Mouse (Mus musculus): ENCODE measurements around the gene Ubtd2.
A peak's percentile ranks its signal among the peaks of the same experiment; 100 is the strongest.
"Not testable (repeated sequence)": the region's sequence is repeated elsewhere in the genome, so short reads cannot be mapped to it uniquely, and the experiment has no call there.

Gene Ubtd2

GRCm38 (mm10) chr11:32471925-32472324, 16.8 kb downstream of the Ubtd2 start:
- no peak for DNase-seq

GRCm38 (mm10) chr11:32474725-32475124, 19.6 kb downstream of the Ubtd2 start:
- DNase-seq: no peak

- DNase-seq: no peak
Measured at GRCm38 (mm10) chr11:32475487-32476236, 20.5 kb downstream of the Ubtd2 start.

GRCm38 (mm10) chr11:32481525-32481924, 26.4 kb downstream of the Ubtd2 start:
- DNase-seq: no peak

GRCm38 (mm10) chr11:32485290-32485689, 30.1 kb downstream of the Ubtd2 start:
- no peak for DNase-seq

- DNase-seq: no peak
Measured at GRCm38 (mm10) chr11:32486621-32487020, 31.5 kb downstream of the Ubtd2 start.

- peak in 1 of 2 experiments; percentile 12 for DNase-seq
Measured at GRCm38 (mm10) chr11:32487501-32487900, 32.3 kb downstream of the Ubtd2 start.

GRCm38 (mm10) chr11:32488344-32488743, 33.2 kb downstream of the Ubtd2 start:
- no peak for DNase-seq

GRCm38 (mm10) chr11:32488808-32489670, 33.9 kb downstream of the Ubtd2 start:
- DNase-seq: peak; percentile 54 to 55

- DNase-seq: no peak
Measured at GRCm38 (mm10) chr11:32491079-32491478, 35.9 kb downstream of the Ubtd2 start.

GRCm38 (mm10) chr11:32493312-32493711, 38.1 kb downstream of the Ubtd2 start:
- DNase-seq: no peak

GRCm38 (mm10) chr11:32495283-32495682, 40.1 kb downstream of the Ubtd2 start:
- no peak for DNase-seq

GRCm38 (mm10) chr11:32498757-32499535, 43.8 kb downstream of the Ubtd2 start:
- DNase-seq: no peak

- peak; percentile 41 to 45 for DNase-seq
Measured at GRCm38 (mm10) chr11:32499931-32500330, 44.8 kb downstream of the Ubtd2 start.

- no peak for DNase-seq
Measured at GRCm38 (mm10) chr11:32503711-32504110, 48.5 kb downstream of the Ubtd2 start.

- DNase-seq: no peak
Measured at GRCm38 (mm10) chr11:32505091-32505739, 50.0 kb downstream of the Ubtd2 start.

GRCm38 (mm10) chr11:32510930-32511329, 55.8 kb downstream of the Ubtd2 start:
- no peak for DNase-seq

GRCm38 (mm10) chr11:32514853-32515252, 59.7 kb downstream of the Ubtd2 start:
- DNase-seq: not testable (repeated sequence)

GRCm38 (mm10) chr11:32516091-32516490, 60.9 kb downstream of the Ubtd2 start:
- DNase-seq: no peak

- DNase-seq: no peak
Measured at GRCm38 (mm10) chr11:32516916-32517712, 61.9 kb downstream of the Ubtd2 start.

- DNase-seq: no peak
Measured at GRCm38 (mm10) chr11:32518770-32519169, 63.6 kb downstream of the Ubtd2 start.

GRCm38 (mm10) chr11:32519354-32519753, 64.2 kb downstream of the Ubtd2 start:
- DNase-seq: no peak
